9 mouse cellular contexts compared by ENCODE assay signal in the genomic region with DNA sequence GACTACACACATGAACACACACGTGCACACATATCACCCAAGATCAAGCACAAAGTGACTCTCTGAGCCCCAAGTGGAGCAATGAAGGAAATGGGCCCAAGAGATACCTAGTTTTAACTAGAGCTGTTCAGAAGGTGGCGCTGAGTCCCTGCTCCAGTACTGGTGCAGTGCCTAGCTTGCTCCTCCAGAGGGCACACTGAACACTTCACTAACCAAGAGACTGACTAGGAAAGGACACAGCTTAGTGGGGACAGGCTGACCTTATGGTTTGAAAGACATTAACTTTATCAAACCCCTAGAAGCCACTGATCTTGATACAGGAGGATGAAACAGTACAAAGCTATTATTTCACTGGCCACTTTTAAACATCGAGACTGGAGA.
A peak's percentile ranks its signal among the peaks of the same experiment; 100 is the strongest.
DNase-seq lines count a peak whose midpoint lies in the region; ATAC-seq and TF ChIP-seq lines count a peak whose summit lies in the region.
"Had no signal": no experiment of that assay in that cellular context is flagged by ENCODE, and none has a peak within 500 bp of the region (broad histone marks: within the 10 kb centered on the region; RNA-seq: fewer than 3 reads in every experiment).

No protein-coding gene starts in this region.

- peak; percentile 98 for ATAC-seq in granulocyte monocyte progenitor cell, adult 5-6 weeks (replicated peaks; ENCODE audit: poor library complexity, severe bottlenecking)
- ATAC-seq in limb, embryonic 13.5 days (ENCODE audit: low FRiP score, low read depth), result peak; percentile 68
- ATAC-seq in midbrain, postnatal 0 days (ENCODE audit: low FRiP score), result peak; percentile 54

- H3K4me3 ChIP-seq in limb, embryonic 13.5 days, result no peak overlapping the region
- H3K4me3 ChIP-seq in midbrain, postnatal 0 days (ENCODE audit: low read depth, low read length), result no peak overlapping the region
- H3K4me3 ChIP-seq: embryonic facial prominence, embryonic 12.5 days had no signal

- 31% methylated on average over 3 of the region's 3 CpGs for WGBS in limb, embryonic 13.5 days
- 36% methylated on average over 3 of the region's 3 CpGs for WGBS in midbrain, postnatal 0 days

- H3K4me1 ChIP-seq in limb, embryonic 13.5 days, result peaks cover 9% of the 10 kb centered on the region
- 0 out of 2 replicates have a peak, but pooled peaks cover 7% of the 10 kb centered on the region for H3K4me1 ChIP-seq in midbrain, postnatal 0 days (ENCODE audit: insufficient read depth, low read length)
- H3K4me1 ChIP-seq: embryonic facial prominence, embryonic 12.5 days had no signal

- peak; percentile 91 for DNase-seq in 416B (ENCODE audit: low read depth)
- DNase-seq in adrenal gland, postnatal 10 days, result peak; percentile 87
- DNase-seq in embryo, embryonic 11.5 days (ENCODE audit: low read depth, low spot score), result peak; percentile 70
- peak; percentile 78 to 91 for DNase-seq in kidney, adult 8-10 months
- DNase-seq in midbrain, postnatal 0 days (ENCODE audit: low spot score), result peak; percentile 90
- DNase-seq in spleen, postnatal 10 days (ENCODE audit: low spot score in 2 of 2), result peak; percentile 50 to 74

- no peak overlapping the region for H3K9ac ChIP-seq in limb, embryonic 13.5 days
- no peak overlapping the region for H3K9ac ChIP-seq in midbrain, postnatal 0 days (replicated peaks; ENCODE audit: low read length, poor library complexity, severe bottlenecking)
- H3K9ac ChIP-seq: embryonic facial prominence, embryonic 12.5 days had no signal

- H3K36me3 ChIP-seq in limb, embryonic 13.5 days, result no peaks in the 10 kb centered on the region
- no peaks in the 10 kb centered on the region for H3K36me3 ChIP-seq in midbrain, postnatal 0 days (ENCODE audit: insufficient read depth, low read length)
- H3K36me3 ChIP-seq: embryonic facial prominence, embryonic 12.5 days had no signal

- H3K9me3 ChIP-seq in limb, embryonic 13.5 days, result no peaks in the 10 kb centered on the region
- no peaks in the 10 kb centered on the region for H3K9me3 ChIP-seq in midbrain, postnatal 0 days (ENCODE audit: low read length)
- H3K9me3 ChIP-seq: embryonic facial prominence, embryonic 12.5 days had no signal

- H3K27me3 ChIP-seq in limb, embryonic 13.5 days, result no peaks in the 10 kb centered on the region
- no peaks in the 10 kb centered on the region for H3K27me3 ChIP-seq in midbrain, postnatal 0 days (ENCODE audit: insufficient read depth, low read length)
- H3K27me3 ChIP-seq: embryonic facial prominence, embryonic 12.5 days had no signal

- no peak overlapping the region for H3K27ac ChIP-seq in limb, embryonic 13.5 days
- no peak overlapping the region for H3K27ac ChIP-seq in midbrain, postnatal 0 days (ENCODE audit: low read depth, low read length)
- H3K27ac ChIP-seq: embryonic facial prominence, embryonic 12.5 days had no signal

- no peak overlapping the region for H3K4me2 ChIP-seq in limb, embryonic 13.5 days (replicated peaks)
- H3K4me2 ChIP-seq in midbrain, postnatal 0 days (ENCODE audit: low read depth, low read length, poor library complexity, severe bottlenecking), result no peak overlapping the region
- H3K4me2 ChIP-seq: embryonic facial prominence, embryonic 12.5 days had no signal

- TF ChIP-seq CTCF in midbrain, postnatal 0 days (IDR thresholded peaks at IDR 0.05), result peak; percentile 99
